Mouse (Mus musculus): Measurements from ENCODE around the gene Fcho2.
"Not testable (repeated sequence)": the region's sequence is repeated elsewhere in the genome, so short reads cannot be mapped to it uniquely, and the experiment has no call there.

Gene Fcho2

GRCm38 (mm10) chr13:98815147-98815785 is at the start of gene Fcho2:
Gene Fcho2 (minus strand): TSS chr13:98815449.
- DNase-seq, result peak; percentile 95 to 96

GRCm38 (mm10) chr13:98855291-98855690 is 40.0 kb upstream of the Fcho2 start:
- DNase-seq, result no peak

DNA sequence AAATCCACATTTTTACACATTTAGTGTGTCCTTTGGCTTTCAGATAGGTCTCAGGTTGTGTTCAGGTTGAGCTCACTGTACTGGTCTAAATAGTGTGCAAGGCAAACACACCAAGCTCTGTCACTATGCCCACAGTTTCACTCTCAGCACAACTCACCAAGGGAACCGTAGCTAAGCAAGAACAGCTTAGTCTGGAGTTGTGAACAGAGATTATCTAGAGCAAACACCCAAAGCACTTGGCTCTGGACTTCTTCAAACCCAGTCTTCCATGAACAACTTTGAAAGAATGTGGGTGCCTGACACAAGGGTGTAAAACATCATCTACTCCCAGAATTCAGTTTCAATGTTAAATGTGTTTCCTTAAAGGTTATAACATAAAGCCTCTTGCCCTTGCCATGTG is 30.5 kb upstream of the Fcho2 start:
- DNase-seq, result no peak

DNA sequence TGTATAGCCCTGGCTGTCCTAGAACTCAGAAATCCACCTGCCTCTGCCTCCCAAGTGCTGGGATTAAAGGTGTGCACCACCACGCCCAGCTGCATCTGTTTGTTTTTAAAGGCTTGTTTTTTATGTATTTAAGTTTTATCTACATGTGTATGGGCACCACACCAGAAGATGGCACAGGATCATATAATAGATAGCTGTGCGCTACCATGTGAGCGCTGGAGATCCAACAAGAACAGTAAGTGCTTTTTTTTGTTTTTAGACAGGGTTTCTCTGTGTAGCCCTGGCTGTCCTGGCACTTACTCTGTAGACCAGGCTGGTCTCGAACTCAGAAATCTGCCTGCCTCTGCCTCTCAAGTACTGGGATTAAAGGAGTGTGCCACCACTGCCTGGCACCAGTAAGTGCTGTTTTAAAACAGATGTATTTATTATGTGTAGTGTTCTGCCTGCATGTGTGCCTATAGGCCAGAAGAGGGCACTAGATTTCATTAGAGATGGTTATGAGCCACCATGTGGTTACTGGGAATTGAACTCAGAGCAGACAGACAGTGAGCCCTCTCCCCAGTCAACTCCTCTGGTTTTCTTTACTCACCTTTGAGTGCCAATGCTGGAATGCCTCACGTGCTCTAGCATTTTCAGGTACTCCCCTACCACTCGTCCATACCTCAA is 21.3 kb upstream of the Fcho2 start:
- DNase-seq, result no peak

- no peak for DNase-seq
These were observed 20.5 kb upstream of the Fcho2 start for GRCm38 (mm10) chr13:98835740-98836139.

DNA sequence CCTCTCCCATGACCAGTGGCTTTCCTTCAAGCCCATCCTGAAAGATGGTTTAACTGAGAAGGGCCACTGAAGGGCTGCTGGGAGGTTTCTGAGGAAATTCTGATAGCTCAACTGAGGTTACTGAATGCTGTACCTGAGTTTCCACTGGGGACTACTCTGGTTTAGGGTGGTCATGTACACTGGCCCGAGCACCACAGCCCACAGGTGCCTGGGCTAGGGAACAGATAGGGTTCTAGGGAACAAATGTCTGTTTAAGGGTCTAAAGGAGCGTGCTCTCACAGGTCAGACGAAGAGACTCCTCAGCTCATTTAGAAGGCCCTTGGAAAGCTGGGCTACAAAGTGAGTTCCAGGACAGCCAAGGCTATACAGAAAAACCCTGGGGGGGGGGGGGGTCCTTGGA is 19.5 kb upstream of the Fcho2 start:
- DNase-seq, result no peak

- no peak for DNase-seq
These were observed 18.9 kb upstream of the Fcho2 start for GRCm38 (mm10) chr13:98834199-98834598.

DNA sequence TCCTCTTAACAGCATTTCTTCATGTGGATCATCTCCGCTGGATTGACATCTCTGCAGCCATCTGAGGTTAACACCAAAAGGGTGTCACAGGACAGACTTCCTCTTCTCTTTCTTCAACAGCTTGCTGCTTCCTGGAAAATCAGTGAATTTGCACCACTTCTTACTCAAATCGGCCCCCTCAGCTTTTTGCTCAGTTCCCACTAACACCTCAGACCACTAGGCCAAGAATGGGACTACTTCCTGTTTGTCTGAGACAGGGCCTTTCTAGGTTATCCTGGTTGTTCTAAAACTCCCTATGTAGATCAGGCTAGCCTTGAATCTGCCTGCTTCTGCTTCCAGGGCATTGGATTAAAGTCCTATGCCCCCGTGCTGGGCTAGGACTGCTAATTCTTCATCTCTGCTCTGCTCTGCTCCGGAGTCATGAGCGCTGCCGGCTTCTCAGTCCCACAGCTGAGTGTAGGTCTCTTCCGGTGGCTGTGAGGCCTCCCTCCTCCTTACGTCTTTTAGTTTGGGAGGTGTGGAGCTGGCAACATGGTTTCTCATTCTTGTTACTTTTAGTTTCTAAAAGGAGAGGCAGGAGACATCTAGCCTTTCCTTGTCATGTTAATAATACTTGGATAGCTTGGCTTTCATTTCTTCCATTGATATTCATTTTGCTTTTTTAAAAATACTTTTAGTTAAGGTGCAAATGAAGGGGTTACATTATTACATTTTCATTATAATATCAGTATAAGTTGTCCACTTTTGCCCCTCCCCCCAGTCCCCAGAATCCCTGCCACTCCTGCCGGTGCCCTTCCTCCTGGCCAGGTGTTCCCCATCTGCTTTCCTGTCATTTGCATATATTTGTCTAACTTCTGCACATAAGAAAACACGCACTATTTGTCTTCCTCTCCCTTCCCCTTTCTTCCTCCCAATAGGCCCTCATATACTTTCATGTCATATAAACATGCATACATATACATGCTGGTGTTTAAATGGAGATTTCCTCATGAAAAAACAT is 17.5 kb upstream of the Fcho2 start:
- no peak for DNase-seq

DNA sequence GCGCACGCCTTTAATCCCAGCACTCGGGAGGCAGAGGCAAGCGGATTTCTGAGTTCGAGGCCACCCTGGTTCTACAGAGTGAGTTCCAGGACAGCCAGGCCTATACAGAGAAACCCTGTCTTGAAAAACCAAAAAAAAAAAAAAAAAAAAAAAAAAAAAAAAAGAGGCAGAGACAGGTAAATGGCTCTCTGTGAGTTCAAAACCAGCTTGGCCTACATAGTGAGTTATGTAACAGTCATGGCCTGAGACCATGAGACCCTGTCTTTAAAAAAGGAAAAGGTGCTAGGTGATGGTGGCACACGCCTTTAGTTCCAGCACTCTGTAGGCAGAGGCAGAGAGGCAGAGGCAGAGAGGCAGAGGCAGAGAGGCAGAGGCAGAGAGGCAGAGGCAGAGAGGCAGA is 13.8 kb upstream of the Fcho2 start:
- DNase-seq, result not testable (repeated sequence)

- DNase-seq, result no peak
These were observed 10.3 kb upstream of the Fcho2 start for GRCm38 (mm10) chr13:98825574-98825973.

DNA sequence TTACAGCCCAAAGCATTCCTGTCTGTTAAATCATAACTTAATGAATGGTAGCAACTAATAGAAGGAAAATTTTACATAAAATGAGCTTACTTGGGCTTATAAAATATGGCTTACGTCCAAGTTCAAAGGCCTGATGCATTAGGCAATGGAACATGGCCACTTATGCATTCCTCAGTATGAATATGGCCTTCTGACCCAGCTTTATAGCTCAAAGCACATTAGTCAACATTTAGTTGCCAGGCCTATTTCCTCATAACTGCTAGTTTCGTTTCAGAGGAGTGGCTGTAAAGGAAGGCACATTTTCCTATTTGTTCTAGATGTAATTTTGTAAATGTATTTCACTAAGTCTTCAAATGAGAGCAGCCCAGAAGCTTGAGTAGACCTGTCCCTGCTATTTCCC is 3.8 kb upstream of the Fcho2 start:
- DNase-seq, result no peak

DNA sequence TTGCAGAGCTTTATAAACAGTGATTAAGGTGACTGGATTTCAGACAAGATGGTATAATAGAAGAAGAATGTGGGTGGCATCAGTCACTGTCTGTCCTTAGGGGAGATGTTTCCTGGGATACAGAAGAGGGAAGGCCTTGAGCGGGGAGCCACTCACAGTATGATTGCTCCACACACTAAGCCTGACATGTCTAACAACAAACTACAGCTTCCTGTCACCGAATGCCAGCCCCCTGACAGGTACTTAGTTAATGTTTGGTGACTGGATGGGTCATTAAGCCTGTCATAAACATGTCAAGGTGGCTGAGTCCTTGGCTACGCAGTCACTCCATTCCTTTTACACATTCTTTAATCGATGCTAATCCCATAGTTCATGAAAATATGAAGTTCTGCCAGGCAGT is 3.0 kb upstream of the Fcho2 start:
- no peak for DNase-seq

DNA sequence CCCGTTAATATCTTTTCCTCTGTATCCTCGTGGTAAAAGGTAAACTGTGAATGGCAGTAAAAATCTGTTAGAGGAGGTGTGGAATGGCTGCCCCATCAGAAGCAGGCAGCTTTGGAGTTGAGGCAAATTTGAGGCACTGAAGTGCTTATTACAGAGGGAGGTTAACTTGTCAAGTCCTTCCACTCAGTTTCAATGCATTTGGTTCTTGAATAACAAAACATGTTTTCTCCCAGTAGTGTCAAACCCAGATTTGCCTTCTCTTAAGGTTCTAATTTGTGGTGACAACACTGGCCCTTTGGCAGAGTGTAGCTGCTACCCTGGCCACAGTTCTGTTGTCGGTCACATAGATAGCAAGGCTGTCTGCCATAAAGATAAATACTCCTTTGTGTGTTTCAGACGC is 2.5 kb upstream of the Fcho2 start:
- no peak for DNase-seq

DNA sequence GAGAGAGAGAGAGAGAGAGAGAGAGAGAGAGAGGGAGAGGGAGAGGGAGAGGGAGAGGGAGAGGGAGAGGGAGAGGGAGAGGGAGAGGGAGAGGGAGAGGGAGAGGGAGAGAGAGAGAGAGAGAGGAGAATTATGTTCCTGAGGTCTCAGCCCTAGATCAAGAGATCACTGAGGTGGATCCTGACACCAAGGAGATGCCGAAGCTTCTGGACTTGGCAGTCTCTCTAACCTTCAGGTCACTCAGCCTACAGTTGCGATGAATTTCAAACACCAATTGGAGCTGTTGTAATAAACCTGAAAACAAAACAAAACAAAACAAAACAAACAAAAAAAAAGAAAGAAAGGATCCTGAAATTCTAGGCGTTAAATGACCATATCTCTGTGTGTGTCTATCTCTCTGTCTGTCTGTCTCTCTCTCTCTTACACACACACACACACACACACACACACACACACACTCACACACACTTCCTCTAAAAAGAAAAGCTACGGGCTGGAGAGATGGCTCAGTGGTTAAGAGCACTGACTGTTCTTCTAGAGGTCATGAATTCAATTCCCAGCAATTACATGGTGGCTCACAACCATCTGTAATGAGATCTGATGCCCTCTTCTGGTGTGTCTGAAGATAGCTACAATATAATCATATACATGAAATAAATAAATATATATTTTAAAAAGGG is 1.9 kb upstream of the Fcho2 start:
- DNase-seq, result not testable (repeated sequence)

- DNase-seq, result no peak
These were observed 1.3 kb upstream of the Fcho2 start for GRCm38 (mm10) chr13:98816571-98816970.

- DNase-seq, result peak; percentile 48 to 55
These were observed 791 bp downstream of the Fcho2 start for GRCm38 (mm10) chr13:98814275-98815040.

- DNase-seq, result no peak
These were observed 1.5 kb downstream of the Fcho2 start for GRCm38 (mm10) chr13:98813596-98814274.

DNA sequence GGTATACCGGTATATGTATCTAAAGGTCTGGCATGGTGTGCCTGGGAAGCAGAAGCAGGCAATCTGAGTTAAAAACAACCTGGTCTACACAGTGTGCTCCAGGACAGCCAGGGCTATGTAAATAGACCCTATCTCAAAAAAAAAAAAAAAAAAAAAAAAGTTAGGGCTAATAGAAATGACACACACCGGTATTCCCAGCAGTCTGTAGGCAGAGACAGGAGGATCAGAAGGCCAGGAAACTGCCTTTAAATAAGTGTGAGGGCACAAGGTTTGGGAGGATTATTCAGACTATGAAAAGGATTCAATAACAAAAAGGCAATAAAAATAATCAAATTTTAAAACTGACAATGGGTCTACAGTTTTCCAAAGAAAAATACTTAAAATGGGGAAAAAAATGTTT is 2.1 kb downstream of the Fcho2 start:
- no peak for DNase-seq

DNA sequence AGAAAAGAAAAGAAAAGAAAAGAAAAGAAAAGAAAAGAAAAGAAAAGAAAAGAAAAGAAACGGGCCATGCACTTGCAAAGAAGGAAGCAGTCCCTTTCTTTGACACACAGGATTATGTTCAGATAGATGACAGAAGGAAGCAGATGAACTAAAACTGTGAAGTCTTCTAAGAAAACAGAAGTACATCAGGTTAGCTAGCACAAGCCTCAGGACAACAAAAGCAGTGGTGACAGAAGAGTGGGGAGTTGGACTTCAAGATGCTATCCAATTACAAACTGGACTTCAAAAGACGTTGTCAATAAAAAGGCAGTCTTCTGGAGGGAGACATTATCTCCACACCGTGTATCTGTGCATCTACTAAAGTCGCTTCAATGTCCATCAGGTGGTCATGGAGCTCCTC is 3.0 kb downstream of the Fcho2 start:
- no peak for DNase-seq

DNA sequence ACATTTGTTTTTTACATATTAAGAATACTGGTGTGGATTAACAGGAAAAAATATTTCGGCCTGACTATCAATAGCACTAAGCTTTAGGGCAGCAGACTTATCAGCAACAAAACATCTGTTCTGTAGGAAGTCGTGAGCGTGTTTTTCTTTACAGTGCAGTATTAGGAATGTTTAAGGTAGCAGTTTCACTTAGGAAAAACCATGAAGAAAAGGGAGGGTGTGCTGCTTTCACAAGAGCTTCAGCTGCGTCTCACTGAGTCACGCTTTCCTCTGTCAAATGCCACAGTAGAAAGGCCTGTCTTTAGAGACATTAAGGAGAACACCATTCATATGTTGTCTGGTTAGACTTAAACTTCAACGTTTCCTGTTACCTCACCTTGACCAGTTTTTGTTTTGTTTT is 5.1 kb downstream of the Fcho2 start:
- no peak for DNase-seq

DNA sequence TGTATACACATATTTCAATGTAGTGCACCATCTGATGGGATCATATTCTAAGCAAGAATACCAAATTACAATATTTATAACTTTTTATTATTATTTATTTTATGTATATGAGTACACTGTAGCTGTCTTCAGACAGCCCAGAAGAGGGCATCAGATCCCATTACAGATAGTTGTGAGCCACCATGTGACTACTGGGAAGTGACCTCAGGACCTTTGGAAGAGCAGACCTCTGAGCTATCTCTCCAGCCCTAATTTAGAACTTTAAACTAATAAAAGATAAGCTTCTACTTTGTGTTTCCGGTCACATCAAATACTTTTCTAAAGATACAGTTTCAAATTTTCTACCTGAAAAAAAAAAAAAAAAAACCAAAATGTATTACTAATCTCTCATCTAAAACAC is 6.2 kb downstream of the Fcho2 start:
- DNase-seq, result no peak

- DNase-seq, result no peak
These were observed 10.8 kb downstream of the Fcho2 start for GRCm38 (mm10) chr13:98804480-98804879.

All from thymus, postnatal 36 days (tissue).